Mouse (Mus musculus) C3H10T1/2 (cell line): ENCODE results near the gene Tbc1d19. TPM values are rescaled to one million over a fixed set of nuclear protein-coding genes. Genes with fewer than 3 reads are reported as not detected.

Source experiments
- polyA plus RNA-seq, 2 experiments: library from polyadenylated mRNA; unstranded; fragments of >200 nt; fragmentation: generic; extraction: Trizol; gene quantifications; one replicate each; pipeline ENCODE4 v1.2.1; 2012; ENCODE audit warnings: missing spikeins in 2 of 2

The Tbc1d19 gene
- polyA plus RNA-seq, result 10 to 100 TPM in 1 of 2 experiments, 1 to 10 TPM in 1; 1.9 to 16.3 TPM

GRCm38 (mm10) chr5:53809115-53809991 is at the start of gene Tbc1d19:
Tbc1d19 (plus strand) TSS chr5:53809606.

Other genes with a start within 250 kb of the Tbc1d19 start
- under 1 TPM in 1 of 2 experiments, not detected in 1; 0.01 TPM for gene Cckar, start 101.9 kb upstream of the Tbc1d19 start, polyA plus RNA-seq
- gene Stim2, start 188.9 kb downstream of the Tbc1d19 start, polyA plus RNA-seq, result 10 to 100 TPM in 1 of 2 experiments, 1 to 10 TPM in 1; 2.0 to 10.3 TPM